Mouse (Mus musculus): ENCODE measurements around the gene Ntrk2. TPM values are rescaled to one million over a fixed set of nuclear protein-coding genes. Genes with fewer than 3 reads are reported as not detected.
A peak's percentile ranks its signal among the peaks of the same experiment; 100 is the strongest.

Gene Ntrk2
- polyA plus RNA-seq, 1 experiment, result 204 TPM

GRCm38 (mm10) chr13:59145677-59146555, 339.5 kb downstream of the Ntrk2 start:
- no peak for TF ChIP-seq CTCF (IDR thresholded peaks at IDR 0.05; ENCODE audit: insufficient read depth, low read depth, low read length)
- WGBS, result 30% methylated on average over 21 of the region's 21 CpGs
- H3K27ac ChIP-seq (ENCODE audit: insufficient read depth, low read depth, low read length), result peak overlapping the region; percentile 1; the same call in 1 of the 2 replicates
- no peak overlapping the region for H3K4me3 ChIP-seq (ENCODE audit: insufficient read depth, low read depth, low read length)
- H3K4me1 ChIP-seq (ENCODE audit: control insufficient read depth, insufficient read depth, low read length), result peaks cover 27% of the 10 kb centered on the region

- peaks cover 27% of the 10 kb centered on the region for H3K4me1 ChIP-seq (ENCODE audit: control insufficient read depth, insufficient read depth, low read length)
- TF ChIP-seq CTCF (IDR thresholded peaks at IDR 0.05; ENCODE audit: insufficient read depth, low read depth, low read length), result no peak
- no peak for TF ChIP-seq POLR2A (IDR thresholded peaks at IDR 0.05; ENCODE audit: insufficient read depth, low read depth, low read length)
- 91% methylated on average over 7 of the region's 7 CpGs for WGBS
Measured at GRCm38 (mm10) chr13:59146616-59147015, 340.2 kb downstream of the Ntrk2 start.

GRCm38 (mm10) chr13:59147976-59148375, 341.6 kb downstream of the Ntrk2 start:
- Histone ChIP-seq H3K27ac (ENCODE audit: insufficient read depth, low read depth, low read length) (0 out of 2 replicates have a peak overlapping the region, but pooled peaks have one; percentile 29), H3K4me1 (ENCODE audit: control insufficient read depth, insufficient read depth, low read length) (peaks cover 27% of the 10 kb centered on the region), H3K4me3 (ENCODE audit: insufficient read depth, low read depth, low read length) (no peak overlapping the region)
- WGBS, result 18% methylated on average over 4 of the region's 4 CpGs
- TF ChIP-seq POLR2A (IDR thresholded peaks at IDR 0.05; ENCODE audit: insufficient read depth, low read depth, low read length) (no peak), CTCF (IDR thresholded peaks at IDR 0.05; ENCODE audit: insufficient read depth, low read depth, low read length) (no peak)

More at GRCm38 (mm10) chr13:59146616-59147015, 340.2 kb downstream of the Ntrk2 start:
- no peak overlapping the region for H3K27ac ChIP-seq (ENCODE audit: insufficient read depth, low read depth, low read length)
- no peak overlapping the region for H3K4me3 ChIP-seq (ENCODE audit: insufficient read depth, low read depth, low read length)

GRCm38 (mm10) chr13:59148793-59149192, 342.4 kb downstream of the Ntrk2 start:
- H3K4me1 ChIP-seq (ENCODE audit: control insufficient read depth, insufficient read depth, low read length), result peaks cover 27% of the 10 kb centered on the region
- WGBS, result 89% methylated on average over 10 of the region's 10 CpGs
- no peak overlapping the region for H3K4me3 ChIP-seq (ENCODE audit: insufficient read depth, low read depth, low read length)
- no peak overlapping the region for H3K27ac ChIP-seq (ENCODE audit: insufficient read depth, low read depth, low read length)
- TF ChIP-seq POLR2A (IDR thresholded peaks at IDR 0.05; ENCODE audit: insufficient read depth, low read depth, low read length) (no peak), CTCF (IDR thresholded peaks at IDR 0.05; ENCODE audit: insufficient read depth, low read depth, low read length) (no peak)

- TF ChIP-seq CTCF (IDR thresholded peaks at IDR 0.05; ENCODE audit: insufficient read depth, low read depth, low read length), result no peak
- TF ChIP-seq POLR2A (IDR thresholded peaks at IDR 0.05; ENCODE audit: insufficient read depth, low read depth, low read length), result no peak
- WGBS, result 89% methylated on average over 8 of the region's 8 CpGs
Measured at GRCm38 (mm10) chr13:59164015-59164414, 357.6 kb downstream of the Ntrk2 start.

GRCm38 (mm10) chr13:59173840-59174239, 367.5 kb downstream of the Ntrk2 start:
- H3K27ac ChIP-seq (ENCODE audit: insufficient read depth, low read depth, low read length), result no peak overlapping the region
- TF ChIP-seq CTCF (IDR thresholded peaks at IDR 0.05; ENCODE audit: insufficient read depth, low read depth, low read length), result no peak
- no peak for TF ChIP-seq POLR2A (IDR thresholded peaks at IDR 0.05; ENCODE audit: insufficient read depth, low read depth, low read length)
- no peaks in the 10 kb centered on the region for H3K4me1 ChIP-seq (ENCODE audit: control insufficient read depth, insufficient read depth, low read length)
- no peak overlapping the region for H3K4me3 ChIP-seq (ENCODE audit: insufficient read depth, low read depth, low read length)
- WGBS, result 92% methylated on average over 8 of the region's 8 CpGs

More at GRCm38 (mm10) chr13:59164015-59164414, 357.6 kb downstream of the Ntrk2 start:
- Histone ChIP-seq H3K4me3 (ENCODE audit: insufficient read depth, low read depth, low read length) (no peak overlapping the region), H3K4me1 (ENCODE audit: control insufficient read depth, insufficient read depth, low read length) (no peaks in the 10 kb centered on the region), H3K27ac (ENCODE audit: insufficient read depth, low read depth, low read length) (no peak overlapping the region)

- Histone ChIP-seq H3K4me3 (ENCODE audit: insufficient read depth, low read depth, low read length) (no peak overlapping the region), H3K27ac (ENCODE audit: insufficient read depth, low read depth, low read length) (no peak overlapping the region), H3K4me1 (ENCODE audit: control insufficient read depth, insufficient read depth, low read length) (no peaks in the 10 kb centered on the region)
- TF ChIP-seq POLR2A (IDR thresholded peaks at IDR 0.05; ENCODE audit: insufficient read depth, low read depth, low read length), result no peak
- no peak for TF ChIP-seq CTCF (IDR thresholded peaks at IDR 0.05; ENCODE audit: insufficient read depth, low read depth, low read length)
- WGBS, result 75% methylated on average over 3 of the region's 3 CpGs
Measured at GRCm38 (mm10) chr13:59176021-59176420, 369.7 kb downstream of the Ntrk2 start.

- TF ChIP-seq POLR2A (IDR thresholded peaks at IDR 0.05; ENCODE audit: insufficient read depth, low read depth, low read length) (no peak), CTCF (IDR thresholded peaks at IDR 0.05; ENCODE audit: insufficient read depth, low read depth, low read length) (no peak)
- Histone ChIP-seq H3K4me1 (ENCODE audit: control insufficient read depth, insufficient read depth, low read length) (no peaks in the 10 kb centered on the region), H3K4me3 (ENCODE audit: insufficient read depth, low read depth, low read length) (no peak overlapping the region), H3K27ac (ENCODE audit: insufficient read depth, low read depth, low read length) (no peak overlapping the region)
- 89% methylated on average over 9 of the region's 9 CpGs for WGBS
Measured at GRCm38 (mm10) chr13:59176485-59176884, 370.1 kb downstream of the Ntrk2 start.

- WGBS, result 82% methylated on average over 9 of the region's 9 CpGs
- Histone ChIP-seq H3K4me1 (ENCODE audit: control insufficient read depth, insufficient read depth, low read length) (no peaks in the 10 kb centered on the region), H3K4me3 (ENCODE audit: insufficient read depth, low read depth, low read length) (no peak overlapping the region), H3K27ac (ENCODE audit: insufficient read depth, low read depth, low read length) (no peak overlapping the region)
- no peak for TF ChIP-seq POLR2A (IDR thresholded peaks at IDR 0.05; ENCODE audit: insufficient read depth, low read depth, low read length)
- TF ChIP-seq CTCF (IDR thresholded peaks at IDR 0.05; ENCODE audit: insufficient read depth, low read depth, low read length), result no peak
Measured at GRCm38 (mm10) chr13:59177003-59177402, 370.6 kb downstream of the Ntrk2 start.

All from olfactory bulb, adult 2 months (tissue).